Mouse (Mus musculus) lung, embryonic 15.5 days (tissue): Measurements from ENCODE around the gene Numb. TPM values are rescaled to one million over a fixed set of nuclear protein-coding genes. Genes with fewer than 3 reads are reported as not detected.

Source experiments
- ATAC-seq: fragments of 200-750 bp; cut with Nextera tagmentation; 2 replicates; pipeline ENCODE4 v1.8.0; 2017; ENCODE audit warnings: moderate number of reproducible peaks, borderline replicate concordance; ENCODE audit not compliant: low FRiP score, low TSS enrichment; ENCODE audit errors: extremely low read depth
- H3K27ac ChIP-seq: fragments of 300-500 bp; sonication (generic); 2 replicates; pipeline ENCODE4 v1.5.1; 2015; ENCODE audit warnings: moderate library complexity, mild to moderate bottlenecking, inconsistent platforms
- H3K27me3 ChIP-seq: fragments of 300-500 bp; sonication (generic); 2 replicates; pipeline ENCODE4 v1.6.1; 2015; ENCODE audit warnings: inconsistent platforms
- H3K36me3 ChIP-seq: fragments of 300-500 bp; sonication (generic); 2 replicates; pipeline ENCODE4 v1.6.1; 2015; ENCODE audit warnings: inconsistent platforms
- H3K4me1 ChIP-seq: fragments of 300-500 bp; sonication (generic); 2 replicates; pipeline ENCODE4 v1.6.1; 2015; ENCODE audit warnings: inconsistent platforms
- H3K4me2 ChIP-seq: fragments of 300-500 bp; sonication (generic); 2 replicates; pipeline ENCODE4 v1.6.1; 2015; ENCODE audit warnings: inconsistent platforms, mild to moderate bottlenecking, moderate library complexity
- H3K4me3 ChIP-seq: fragments of 300-500 bp; sonication (generic); 2 replicates; pipeline ENCODE4 v1.5.1; 2015; ENCODE audit warnings: mild to moderate bottlenecking, inconsistent platforms
- H3K9ac ChIP-seq: fragments of 300-500 bp; sonication (generic); 2 replicates; pipeline ENCODE4 v1.6.1; 2015; ENCODE audit warnings: inconsistent platforms
- H3K9me3 ChIP-seq: fragments of 300-500 bp; sonication (generic); 2 replicates; pipeline ENCODE4 v1.6.1; 2016; ENCODE audit warnings: inconsistent platforms
- WGBS: fragments of 180-500 bp; shearing (Covaris S2); methylation state at CpG from one replicate; pipeline ENCODE4 v1.1.7; 2015; 5-methylcytosine and 5-hydroxymethylcytosine counted together
- polyA plus RNA-seq: library from polyadenylated mRNA; unstranded; fragments of >200 nt; fragmentation: Nextera tagmentation; extraction: Ambion mirVana; gene quantifications from 2 replicates; pipeline ENCODE4 v1.2.1, GENCODE M21; 2015

Numb gene
- polyA plus RNA-seq, 1 experiment from 2014 or later, result 40.9 TPM

DNA sequence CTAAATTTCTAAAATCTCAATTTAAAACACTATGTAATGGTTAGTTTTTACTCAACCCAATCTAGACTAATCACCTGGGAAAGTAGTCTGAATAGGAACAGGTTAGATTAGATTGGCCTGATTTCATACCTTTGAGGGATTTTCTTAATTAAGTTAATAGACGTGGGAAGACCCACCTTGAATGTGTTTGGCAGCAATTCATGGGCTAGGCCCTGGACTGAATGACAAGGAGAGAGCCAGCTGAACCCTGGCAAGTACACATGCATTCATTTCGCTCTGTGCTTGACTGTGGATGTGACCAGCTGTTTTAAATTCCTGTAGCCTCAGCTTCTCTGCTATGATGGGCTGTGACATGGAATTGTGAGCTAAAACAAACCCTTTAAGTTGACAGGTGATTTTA lies 40.8 kb downstream of the Numb start:
- no peaks in the 10 kb centered on the region for H3K36me3 ChIP-seq
- H3K4me2 ChIP-seq, result no peak overlapping the region
- H3K4me1 ChIP-seq, result 0 out of 2 replicates have a peak, but pooled peaks cover 8% of the 10 kb centered on the region
- H3K4me3 ChIP-seq, result no peak overlapping the region
- WGBS, result 61% methylated on average over 2 of the region's 2 CpGs
- H3K27me3 ChIP-seq, result no peaks in the 10 kb centered on the region
- no peak for ATAC-seq
- no peak overlapping the region for H3K27ac ChIP-seq
- no peaks in the 10 kb centered on the region for H3K9me3 ChIP-seq
- H3K9ac ChIP-seq, result no peak overlapping the region

DNA sequence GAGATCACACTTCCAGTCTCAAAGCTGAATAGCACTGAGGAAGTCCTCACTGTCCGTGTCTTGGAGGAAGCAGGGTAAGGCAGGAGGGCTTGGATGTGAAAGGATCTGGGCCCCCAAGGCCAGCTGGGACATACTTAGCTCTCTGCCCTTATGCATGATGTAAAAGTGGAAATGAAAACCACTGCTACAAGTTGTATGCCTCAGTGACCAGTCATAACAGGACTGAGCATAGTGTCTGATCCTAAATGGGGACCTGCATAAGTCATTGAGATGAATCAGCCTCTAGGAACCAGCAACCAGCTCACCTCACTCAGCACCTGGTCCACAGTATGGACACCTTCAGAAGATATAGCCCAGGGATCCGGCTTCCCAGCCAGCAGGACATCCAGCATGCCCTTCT lies 46.6 kb downstream of the Numb start:
- no peaks in the 10 kb centered on the region for H3K9me3 ChIP-seq
- H3K36me3 ChIP-seq, result peaks cover 10% of the 10 kb centered on the region
- H3K4me2 ChIP-seq, result no peak overlapping the region
- no peak for ATAC-seq
- H3K27me3 ChIP-seq, result no peaks in the 10 kb centered on the region
- no peak overlapping the region for H3K4me3 ChIP-seq
- no peak overlapping the region for H3K27ac ChIP-seq
- H3K9ac ChIP-seq, result no peak overlapping the region
- no peaks in the 10 kb centered on the region for H3K4me1 ChIP-seq
- 86% methylated on average over 2 of the region's 2 CpGs for WGBS

DNA sequence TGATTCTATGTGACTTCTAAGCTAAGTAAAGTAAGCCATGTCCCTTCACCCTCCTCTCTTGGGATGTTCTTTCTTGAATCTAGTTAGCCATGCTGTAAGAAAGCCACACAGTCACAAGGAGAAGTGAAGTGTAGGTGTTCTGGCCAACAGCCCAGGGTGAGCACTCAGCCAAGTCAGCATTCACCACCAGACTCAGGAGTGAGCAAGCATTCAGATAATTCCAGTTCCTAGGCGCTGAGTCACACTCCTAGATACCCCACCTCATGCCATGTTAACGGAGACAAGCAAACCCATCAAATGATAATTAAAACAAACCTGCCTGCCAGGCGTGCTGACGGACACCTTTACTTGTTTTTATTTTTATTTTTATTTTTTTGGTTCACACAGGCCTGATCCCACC lies 47.1 kb downstream of the Numb start:
- Histone ChIP-seq H3K9me3 (no peaks in the 10 kb centered on the region), H3K27me3 (no peaks in the 10 kb centered on the region), H3K27ac (no peak overlapping the region), H3K4me1 (no peaks in the 10 kb centered on the region), H3K36me3 (peaks cover 10% of the 10 kb centered on the region), H3K9ac (no peak overlapping the region), H3K4me3 (no peak overlapping the region), H3K4me2 (no peak overlapping the region)
- WGBS, result 89% methylated on average over 4 of the region's 4 CpGs
- ATAC-seq, result peak; percentile 49; the same call in 1 of the 2 replicates

DNA sequence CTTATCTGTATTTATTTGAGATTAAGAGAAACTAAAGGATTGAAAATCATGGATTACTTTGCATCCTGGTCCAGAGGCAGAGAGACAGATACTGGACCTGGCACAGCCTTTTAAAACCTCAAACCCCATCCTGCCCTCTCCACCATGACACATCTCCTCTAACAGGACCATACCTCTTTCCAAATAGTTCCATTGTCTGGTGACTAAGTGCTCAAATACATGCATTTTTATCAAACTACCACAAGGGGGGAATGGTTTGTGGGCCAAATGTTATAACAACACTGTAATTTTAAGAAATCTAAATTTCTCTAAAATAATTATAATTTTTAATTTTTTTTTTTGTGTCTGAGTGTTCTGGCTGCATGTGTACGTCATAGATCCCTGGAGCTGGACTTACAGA lies 57.2 kb downstream of the Numb start:
- no peak for ATAC-seq
- no peaks in the 10 kb centered on the region for H3K4me1 ChIP-seq
- no peak overlapping the region for H3K9ac ChIP-seq
- H3K4me3 ChIP-seq, result no peak overlapping the region
- H3K9me3 ChIP-seq, result no peaks in the 10 kb centered on the region
- no peaks in the 10 kb centered on the region for H3K27me3 ChIP-seq
- no peak overlapping the region for H3K4me2 ChIP-seq
- no peak overlapping the region for H3K27ac ChIP-seq
- WGBS, result 91% methylated on average over 1 of the region's 1 CpGs
- no peaks in the 10 kb centered on the region for H3K36me3 ChIP-seq

DNA sequence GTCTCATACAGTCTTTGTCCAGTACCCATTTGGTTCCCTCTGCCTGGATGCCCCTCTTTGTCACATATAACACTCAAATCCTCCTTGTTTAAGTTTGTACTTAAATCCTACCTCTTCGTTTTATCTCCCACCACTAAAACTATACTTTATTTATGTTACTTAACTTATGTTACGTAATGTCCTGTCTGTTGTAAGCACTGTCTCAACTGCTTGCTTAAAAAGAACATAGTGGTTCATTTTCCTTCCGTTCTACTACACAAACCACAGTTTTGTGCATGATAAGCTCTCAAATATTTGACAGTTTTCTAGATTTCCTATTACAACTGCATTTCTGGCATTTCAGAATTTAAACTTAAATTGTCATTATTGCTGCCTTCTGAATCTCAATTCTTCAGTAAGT lies 59.9 kb downstream of the Numb start:
- H3K27me3 ChIP-seq, result no peaks in the 10 kb centered on the region
- H3K4me2 ChIP-seq, result no peak overlapping the region
- H3K27ac ChIP-seq, result no peak overlapping the region
- H3K9ac ChIP-seq, result no peak overlapping the region
- no peaks in the 10 kb centered on the region for H3K36me3 ChIP-seq
- no peaks in the 10 kb centered on the region for H3K4me1 ChIP-seq
- no peak for ATAC-seq
- no peaks in the 10 kb centered on the region for H3K9me3 ChIP-seq
- WGBS, result 66% methylated on average over 3 of the region's 3 CpGs
- no peak overlapping the region for H3K4me3 ChIP-seq

DNA sequence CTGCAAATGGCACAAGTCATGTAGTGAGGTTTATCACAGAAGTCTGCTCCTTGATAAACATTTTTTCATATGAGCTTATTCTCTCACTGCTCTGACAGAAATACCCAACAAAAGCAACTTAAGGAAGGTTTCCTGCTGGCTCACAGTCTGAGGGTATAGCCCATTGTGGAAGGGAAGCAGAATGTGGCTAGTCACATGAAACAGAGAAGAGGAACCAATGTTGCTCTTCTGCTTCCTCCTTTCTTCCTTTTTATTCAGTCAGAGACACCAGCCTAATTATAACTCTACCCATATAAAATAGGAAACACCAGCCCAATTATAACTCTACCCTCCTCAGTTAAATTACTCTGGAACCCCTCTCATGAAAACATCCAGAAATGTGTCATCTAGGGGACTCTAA lies 61.0 kb downstream of the Numb start:
- Histone ChIP-seq H3K27ac (no peak overlapping the region), H3K9ac (no peak overlapping the region), H3K4me3 (no peak overlapping the region), H3K36me3 (no peaks in the 10 kb centered on the region), H3K9me3 (no peaks in the 10 kb centered on the region), H3K27me3 (no peaks in the 10 kb centered on the region), H3K4me2 (no peak overlapping the region), H3K4me1 (no peaks in the 10 kb centered on the region)
- no peak for ATAC-seq

DNA sequence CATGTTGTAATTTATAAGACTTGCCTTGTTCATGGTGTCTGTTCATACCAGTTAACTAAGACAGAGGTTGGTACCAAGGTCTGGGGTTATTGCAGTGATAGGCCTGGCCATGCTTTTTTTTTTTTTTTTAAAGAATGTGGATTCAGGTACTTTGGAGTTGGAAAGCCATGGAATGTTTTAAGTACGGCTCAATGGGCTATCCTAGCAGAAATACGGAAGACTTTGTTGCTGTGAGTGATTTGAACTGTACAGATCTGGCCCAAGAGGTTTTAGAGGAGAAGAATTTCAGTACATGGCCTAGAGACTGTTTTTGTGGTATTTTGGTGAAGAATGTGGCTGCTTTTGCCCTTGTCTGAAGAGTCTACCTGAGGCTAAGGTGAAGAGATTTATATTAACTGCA lies 63.7 kb downstream of the Numb start:
- H3K36me3 ChIP-seq, result no peaks in the 10 kb centered on the region
- H3K4me2 ChIP-seq, result no peak overlapping the region
- no peaks in the 10 kb centered on the region for H3K4me1 ChIP-seq
- ATAC-seq, result no peak
- H3K9me3 ChIP-seq, result no peaks in the 10 kb centered on the region
- H3K9ac ChIP-seq, result no peak overlapping the region
- H3K4me3 ChIP-seq, result no peak overlapping the region
- no peaks in the 10 kb centered on the region for H3K27me3 ChIP-seq
- 64% methylated on average over 2 of the region's 2 CpGs for WGBS
- peak overlapping the region; percentile 33; the same call in 1 of the 2 replicates for H3K27ac ChIP-seq

DNA sequence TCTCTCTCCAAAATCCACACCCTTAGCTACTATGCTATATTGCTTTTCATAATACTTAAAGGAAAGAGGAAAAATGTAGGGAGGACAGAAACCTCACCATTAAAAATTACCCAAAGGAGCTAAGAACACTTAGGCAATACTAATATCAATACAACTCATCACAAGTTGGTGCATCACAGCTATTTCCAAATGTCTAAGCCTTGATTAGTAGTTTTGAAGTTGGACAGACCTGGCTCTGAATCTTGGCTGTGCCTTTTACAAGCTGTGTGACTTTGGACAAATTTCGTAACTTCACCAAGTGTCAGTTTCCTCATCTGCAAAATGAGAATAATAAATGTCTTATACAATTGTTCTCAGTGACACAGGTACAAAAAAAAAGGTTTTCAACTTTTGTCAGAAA lies 66.5 kb downstream of the Numb start:
- Histone ChIP-seq H3K27me3 (no peaks in the 10 kb centered on the region), H3K4me1 (no peaks in the 10 kb centered on the region), H3K27ac (no peak overlapping the region), H3K9me3 (no peaks in the 10 kb centered on the region), H3K4me2 (no peak overlapping the region), H3K9ac (no peak overlapping the region), H3K4me3 (no peak overlapping the region), H3K36me3 (no peaks in the 10 kb centered on the region)
- WGBS, result 98% methylated on average over 1 of the region's 1 CpGs
- ATAC-seq, result no peak

DNA sequence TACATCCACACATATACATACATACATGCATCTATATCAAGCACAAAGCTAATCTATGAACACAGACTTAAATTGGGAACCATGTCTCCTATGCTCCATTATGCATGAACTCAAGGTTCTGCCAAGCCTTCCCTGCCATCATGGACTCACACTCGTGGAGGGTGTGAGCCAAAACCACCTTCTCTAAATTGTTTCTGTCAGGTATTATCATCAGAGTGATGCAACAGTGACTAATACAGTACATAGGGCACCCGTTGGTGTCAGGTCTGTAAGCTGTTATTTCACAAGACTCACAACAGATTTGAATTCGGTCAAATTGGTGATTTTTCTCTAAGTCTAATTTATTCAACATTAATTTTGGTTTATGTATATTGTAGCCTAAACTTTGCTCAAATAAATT lies 67.5 kb downstream of the Numb start:
- Histone ChIP-seq H3K9ac (no peak overlapping the region), H3K4me1 (no peaks in the 10 kb centered on the region), H3K27me3 (no peaks in the 10 kb centered on the region), H3K4me2 (no peak overlapping the region), H3K9me3 (no peaks in the 10 kb centered on the region), H3K27ac (no peak overlapping the region), H3K36me3 (no peaks in the 10 kb centered on the region), H3K4me3 (no peak overlapping the region)
- 78% methylated on average over 3 of the region's 3 CpGs for WGBS
- no peak for ATAC-seq

DNA sequence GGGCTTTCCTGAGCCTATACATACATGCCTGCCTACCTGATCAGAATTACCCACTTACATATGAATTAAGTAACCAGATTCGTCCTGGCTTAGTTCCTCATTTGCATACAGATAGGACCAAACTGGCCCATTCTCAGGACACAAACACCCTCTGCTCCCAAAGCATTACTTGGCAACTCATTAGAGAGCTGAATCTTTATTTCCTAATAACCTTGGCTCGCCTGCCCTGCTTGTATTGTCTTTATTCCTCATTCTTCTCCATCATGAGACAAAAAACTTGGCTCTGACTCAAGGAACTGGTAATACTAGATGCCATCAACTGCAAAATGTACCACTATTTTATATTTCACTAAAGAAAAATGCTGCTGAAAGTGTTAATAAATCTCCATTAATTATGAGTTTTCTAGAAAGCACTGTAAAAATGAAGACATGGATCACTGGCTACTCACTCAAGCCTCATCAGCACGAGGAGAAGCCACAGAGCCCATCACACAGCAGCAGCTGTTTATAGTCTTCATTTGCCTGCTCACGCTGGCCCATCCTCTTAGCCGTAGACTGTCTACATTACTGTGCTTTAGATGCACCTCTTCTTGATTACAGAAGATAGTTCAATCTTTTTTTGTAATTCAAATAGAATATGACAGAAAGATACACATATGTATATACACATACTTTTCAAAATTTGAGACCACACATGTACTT lies 69.1 kb downstream of the Numb start:
- Histone ChIP-seq H3K4me2 (no peak overlapping the region), H3K4me3 (no peak overlapping the region), H3K4me1 (no peaks in the 10 kb centered on the region), H3K27me3 (no peaks in the 10 kb centered on the region), H3K9ac (no peak overlapping the region), H3K27ac (no peak overlapping the region), H3K9me3 (no peaks in the 10 kb centered on the region), H3K36me3 (no peaks in the 10 kb centered on the region)
- ATAC-seq, result no peak
- WGBS, result 72% methylated on average over 5 of the region's 5 CpGs

DNA sequence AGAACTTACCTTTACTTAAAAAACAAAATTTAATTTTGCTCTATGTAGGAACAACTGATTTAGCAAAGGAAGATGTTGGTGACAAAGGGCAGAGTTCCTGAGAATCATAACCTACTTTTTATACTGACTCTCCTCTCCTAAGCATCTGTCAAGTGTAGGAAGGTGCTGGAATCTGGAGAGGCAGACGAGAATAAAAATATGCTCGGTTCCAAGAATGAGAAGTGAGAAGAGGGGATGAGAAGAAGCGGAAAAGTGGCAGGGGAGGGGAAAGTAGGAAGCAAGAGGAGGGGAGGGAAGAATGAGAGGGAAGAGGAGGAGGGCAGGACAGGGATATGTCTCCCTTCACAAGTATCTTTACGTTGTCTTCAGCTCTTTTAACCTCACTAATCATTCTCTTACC lies 71.4 kb downstream of the Numb start:
- H3K4me2 ChIP-seq, result no peak overlapping the region
- H3K27me3 ChIP-seq, result no peaks in the 10 kb centered on the region
- no peaks in the 10 kb centered on the region for H3K36me3 ChIP-seq
- no peaks in the 10 kb centered on the region for H3K9me3 ChIP-seq
- H3K4me1 ChIP-seq, result no peaks in the 10 kb centered on the region
- 55% methylated on average over 4 of the region's 4 CpGs for WGBS
- H3K9ac ChIP-seq, result no peak overlapping the region
- H3K4me3 ChIP-seq, result no peak overlapping the region
- ATAC-seq, result no peak
- H3K27ac ChIP-seq, result no peak overlapping the region

DNA sequence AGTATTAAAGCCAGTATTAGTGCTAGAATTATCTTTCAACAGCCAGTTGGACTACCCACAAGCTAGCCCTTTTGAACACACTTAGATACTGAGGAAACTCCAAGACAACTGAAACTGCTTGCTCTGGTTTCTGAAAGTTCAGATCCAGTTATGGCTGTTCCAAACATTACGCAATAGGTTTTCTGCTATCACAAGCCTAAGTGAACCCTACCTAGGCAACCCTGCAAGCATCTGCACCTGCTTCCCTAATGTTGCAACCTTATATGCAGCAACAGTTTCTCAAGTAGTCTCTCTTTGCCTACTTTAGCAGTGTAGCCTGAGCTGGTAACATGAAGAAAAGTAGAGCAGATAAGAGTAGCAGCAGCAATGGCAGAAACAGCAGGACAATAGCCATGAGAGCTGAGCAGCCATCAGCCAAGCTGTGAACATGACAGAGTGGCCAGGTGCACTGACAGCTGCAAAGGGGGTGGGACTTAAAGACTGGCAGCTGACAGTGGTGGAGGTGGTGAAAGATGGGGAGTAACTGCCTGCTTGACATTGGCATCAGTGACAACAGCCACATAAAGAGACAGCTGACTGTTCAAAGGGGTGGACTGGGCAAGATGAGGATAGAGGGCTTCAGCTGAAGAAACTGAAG lies 73.0 kb downstream of the Numb start:
- H3K4me1 ChIP-seq, result no peaks in the 10 kb centered on the region
- H3K4me2 ChIP-seq, result no peak overlapping the region
- H3K4me3 ChIP-seq, result no peak overlapping the region
- H3K9ac ChIP-seq, result no peak overlapping the region
- H3K36me3 ChIP-seq, result no peaks in the 10 kb centered on the region
- H3K27ac ChIP-seq, result no peak overlapping the region
- H3K9me3 ChIP-seq, result no peaks in the 10 kb centered on the region
- ATAC-seq, result no peak
- 97% methylated on average over 1 of the region's 1 CpGs for whole genome bisulfite sequencing
- no peaks in the 10 kb centered on the region for H3K27me3 ChIP-seq
